ENCODE assay signal across 15 mouse cellular contexts in the genomic region with DNA sequence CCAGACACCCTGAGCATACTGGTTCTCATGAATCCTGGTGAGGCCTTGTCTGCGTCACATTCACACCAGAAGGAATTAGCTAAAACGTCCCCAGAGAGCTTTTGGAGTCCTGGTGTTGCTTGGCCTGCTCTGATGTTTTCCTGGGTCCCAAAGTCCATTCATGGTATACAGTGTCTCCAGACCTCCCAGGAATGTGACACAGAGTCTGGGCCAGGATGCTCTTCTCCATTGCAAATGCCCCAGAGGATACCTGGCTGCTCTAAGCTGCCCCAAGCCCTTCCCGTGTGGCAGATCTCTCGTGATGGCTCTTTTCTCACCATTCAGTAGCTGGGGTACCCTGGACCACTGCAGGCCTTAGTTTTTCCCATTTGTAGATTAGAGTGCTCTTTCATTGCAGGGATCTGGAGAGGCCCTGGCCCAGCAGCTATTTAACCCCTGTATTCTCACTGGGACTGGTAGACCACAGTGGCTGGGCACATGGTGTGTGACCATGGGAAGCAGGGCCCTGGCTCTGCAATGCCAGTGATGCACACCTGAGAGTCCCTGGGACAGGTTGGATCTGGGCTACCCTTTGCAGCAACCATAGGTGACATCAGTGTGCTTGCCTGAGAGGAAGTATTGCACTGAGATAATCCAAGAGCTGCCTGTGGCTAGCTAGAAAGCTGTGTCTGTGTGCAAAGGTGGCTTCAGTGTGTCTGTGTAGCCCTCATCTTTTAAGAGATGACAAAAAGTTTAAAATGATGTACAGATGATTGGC.
"Had no signal": no experiment of that assay in that cellular context is flagged by ENCODE, and none has a peak within 500 bp of the region (broad histone marks: within the 10 kb centered on the region; RNA-seq: fewer than 3 reads in every experiment).

No protein-coding gene starts in this region.

- H3K27ac ChIP-seq: kidney, embryonic 15.5 days; limb, embryonic 15.5 days; neural tube, embryonic 12.5 days; stomach, embryonic 15.5 days had no signal

- H3K9ac ChIP-seq: kidney, embryonic 15.5 days; limb, embryonic 15.5 days; neural tube, embryonic 12.5 days; stomach, embryonic 15.5 days had no signal

- H3K4me1 ChIP-seq: neural tube, embryonic 12.5 days had no signal

- DNase-seq: kidney, adult 11 months; kidney, postnatal 14 days; left cerebral cortex, postnatal 4 days; lung, adult 2 months; lung, postnatal 36 days; midbrain, embryonic 14.5 days; retina, postnatal 1 day; right cerebral cortex, postnatal 14 days; thymus, adult 2 months; thymus, postnatal 25 days had no signal

- H3K4me3 ChIP-seq: kidney, embryonic 15.5 days; limb, embryonic 15.5 days; midbrain, embryonic 10.5 days; neural tube, embryonic 12.5 days; stomach, embryonic 15.5 days had no signal

- H3K4me2 ChIP-seq: kidney, embryonic 15.5 days; limb, embryonic 15.5 days; neural tube, embryonic 12.5 days; stomach, embryonic 15.5 days had no signal

- H3K27me3 ChIP-seq: kidney, embryonic 15.5 days; limb, embryonic 15.5 days; neural tube, embryonic 12.5 days; stomach, embryonic 15.5 days had no signal

- H3K9me3 ChIP-seq: kidney, embryonic 15.5 days; limb, embryonic 15.5 days; neural tube, embryonic 12.5 days; stomach, embryonic 15.5 days had no signal
